Mouse (Mus musculus): ENCODE results near the gene Vmn1r7.
A peak's percentile ranks its signal among the peaks of the same experiment; 100 is the strongest.
"Not testable (repeated sequence)": the region's sequence is repeated elsewhere in the genome, so short reads cannot be mapped to it uniquely, and the experiment has no call there.

The Vmn1r7 gene

DNA sequence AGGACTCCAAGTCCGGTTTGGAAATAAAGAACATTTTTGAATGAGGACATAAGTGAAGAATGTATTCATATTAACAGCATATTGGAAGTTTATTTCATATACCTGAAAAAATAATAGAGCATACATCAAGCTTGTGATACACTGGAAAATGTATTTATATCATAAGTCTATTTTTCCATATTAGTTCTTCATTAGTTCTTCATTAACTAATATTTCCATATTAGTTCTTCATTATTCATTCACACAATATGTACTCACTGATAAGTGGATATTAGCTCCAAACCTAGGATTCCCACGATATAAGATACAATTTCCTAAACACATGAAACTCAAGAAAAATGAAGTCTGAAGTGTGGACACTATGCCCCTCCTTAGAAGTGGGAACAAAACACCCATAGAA, at the start of gene Vmn1r7:
Gene Vmn1r7 (minus strand): TSS at position 101 of the 400 bp plus-strand sequence.
- not testable (repeated sequence) for DNase-seq

- DNase-seq, result no peak
Measured at GRCm38 (mm10) chr6:57066487-57066886, 41.4 kb upstream of the Vmn1r7 start, which contains the start of gene Vmn1r9. Gene Vmn1r9, plus strand, starts transcription at chr6:57066787.

GRCm38 (mm10) chr6:57063730-57064129, 38.6 kb upstream of the Vmn1r7 start:
- DNase-seq, result peak; percentile 7

DNA sequence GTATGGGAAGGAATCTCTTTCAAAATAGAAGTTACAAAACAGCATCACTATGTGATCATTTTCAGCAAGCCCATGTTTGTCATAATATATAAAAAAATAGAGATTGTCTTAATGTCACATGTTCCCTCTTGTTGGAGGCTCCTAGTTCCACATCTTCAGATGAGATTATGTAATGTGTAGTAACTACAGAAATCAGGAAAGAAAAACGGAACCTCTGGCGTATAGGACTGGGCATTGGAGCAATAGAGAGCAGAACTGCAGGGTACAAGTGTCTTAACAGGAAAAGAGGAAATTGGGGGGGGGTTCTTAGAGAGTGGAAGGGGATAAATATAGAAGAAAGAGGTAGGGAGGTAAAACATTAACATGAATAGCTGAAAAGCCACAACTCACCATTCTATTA, 9.6 kb upstream of the Vmn1r7 start:
- no peak for DNase-seq

DNA sequence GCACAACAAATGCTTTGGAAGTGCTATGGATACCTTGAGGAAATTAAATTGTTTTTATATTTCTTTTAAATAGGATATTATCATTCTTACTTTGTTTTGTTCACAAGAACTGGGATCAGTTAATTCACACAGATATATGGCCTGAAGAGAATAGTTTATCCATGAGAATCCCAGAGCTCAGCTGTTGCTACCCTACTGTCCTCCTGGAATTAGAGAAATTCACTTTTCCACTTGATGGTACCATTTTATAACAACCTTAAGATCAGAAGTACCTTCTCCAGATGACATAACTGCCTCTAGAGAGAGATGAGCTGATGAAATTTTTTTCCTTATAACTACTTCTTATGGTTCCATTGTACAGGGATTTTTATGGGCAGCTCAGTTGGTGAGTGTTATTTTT, 6.9 kb upstream of the Vmn1r7 start, which contains the start of gene Vmn1r8:
Gene Vmn1r8 (plus strand): TSS at position 301 of the 400 bp plus-strand sequence.
- no peak for DNase-seq

DNA sequence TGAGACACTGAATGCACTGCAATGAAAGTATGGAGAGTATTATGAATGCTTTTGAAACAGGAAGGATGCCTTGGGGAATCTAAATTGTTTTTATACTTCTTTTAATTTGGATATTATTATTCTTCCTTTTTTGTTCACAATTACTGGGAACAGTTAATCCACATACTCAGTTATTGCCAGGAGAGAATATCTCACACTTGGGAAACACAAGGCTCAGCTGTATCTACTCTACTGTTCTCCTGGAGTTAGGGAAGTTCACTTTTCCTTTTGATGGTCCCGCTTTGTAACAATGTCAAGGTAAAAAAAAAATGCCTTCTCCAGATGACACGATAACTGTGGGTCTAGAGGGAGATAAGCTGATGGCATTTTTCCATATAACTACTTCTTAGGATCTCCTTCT, 28.2 kb downstream of the Vmn1r7 start, which contains the start of gene Vmn1r6:
Gene Vmn1r6 (plus strand): TSS at position 301 of the 400 bp plus-strand sequence.
- DNase-seq, result no peak

Measured in kidney, adult 11 months (tissue).